Mouse (Mus musculus): ENCODE data around the gene Slc13a5.

DNA sequence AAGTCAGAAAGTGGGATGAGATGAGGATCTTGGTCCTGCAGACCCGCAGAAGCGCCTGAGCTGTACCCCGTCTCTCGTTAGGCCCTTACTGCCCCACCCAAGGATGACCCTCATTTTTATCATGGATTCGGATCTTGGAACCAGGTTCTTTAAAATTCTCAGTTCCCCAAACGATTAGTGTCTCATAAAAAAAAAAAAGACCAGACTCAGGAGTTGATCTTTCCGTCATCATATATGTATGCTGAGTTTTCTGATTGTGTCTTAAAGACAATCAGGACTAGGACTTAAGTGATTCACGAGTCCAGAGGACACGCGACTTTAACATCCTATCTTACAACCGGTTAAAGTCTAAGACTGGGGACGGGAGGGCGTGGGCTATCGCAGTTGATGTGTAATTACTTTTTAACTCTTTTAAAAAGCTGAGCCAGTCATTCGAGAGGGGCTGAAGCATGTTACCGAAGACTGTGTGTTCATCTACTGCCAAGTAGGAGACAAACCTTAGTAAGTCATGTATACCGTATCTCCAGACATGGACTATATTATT lies 59.1 kb downstream of the Slc13a5 start:
- TF ChIP-seq CTCF (IDR thresholded peaks at IDR 0.05; ENCODE audit: extremely low read depth, insufficient read length, insufficient replicate concordance, low read depth, low read length): no peak
- no peak for TF ChIP-seq POLR2A (IDR thresholded peaks at IDR 0.05; ENCODE audit: low read depth, low read length)

Measured in small intestine, adult 2 months (tissue).